Mouse (Mus musculus): ENCODE results near the gene Ccr1. TPM values are rescaled to one million over a fixed set of nuclear protein-coding genes. Genes with fewer than 3 reads are reported as not detected.
"Not testable (repeated sequence)": the region's sequence is repeated elsewhere in the genome, so short reads cannot be mapped to it uniquely, and the experiment has no call there.

Ccr1 gene
- polyA plus RNA-seq, 1 experiment from 2014 or later, result 2.2 TPM

GRCm38 (mm10) chr9:123981909-123982308, 13.4 kb upstream of the Ccr1 start:
- H3K9me3 ChIP-seq, result no peaks in the 10 kb centered on the region
- no peak overlapping the region for H3K27ac ChIP-seq
- H3K4me2 ChIP-seq (replicated peaks), result no peak overlapping the region
- no peak for ATAC-seq (ENCODE audit: low FRiP score, low read depth)
- no peak overlapping the region for H3K9ac ChIP-seq
- no peaks in the 10 kb centered on the region for H3K36me3 ChIP-seq
- no peaks in the 10 kb centered on the region for H3K4me1 ChIP-seq
- H3K27me3 ChIP-seq, result no peaks in the 10 kb centered on the region
- WGBS, result 72% methylated on average over 4 of the region's 4 CpGs
- H3K4me3 ChIP-seq, result no peak overlapping the region

- not testable (repeated sequence) for H3K4me3 ChIP-seq; H3K4me1 ChIP-seq; H3K27ac ChIP-seq; H3K36me3 ChIP-seq; H3K9ac ChIP-seq; H3K27me3 ChIP-seq; H3K9me3 ChIP-seq; H3K4me2 ChIP-seq (replicated peaks); ATAC-seq (ENCODE audit: low FRiP score, low read depth)
- no CpG with 5 or more reads among the region's 3 CpGs for WGBS
These were observed 12.5 kb upstream of the Ccr1 start for GRCm38 (mm10) chr9:123980858-123981475.

- ATAC-seq (ENCODE audit: low FRiP score, low read depth), result no peak
- Histone ChIP-seq H3K4me3 (no peak within 1 kb of the TSS), H3K9ac (no peak within 1 kb of the TSS), H3K27ac (no peak within 1 kb of the TSS), H3K9me3 (no peaks in the 10 kb centered on the region), H3K27me3 (no peaks in the 10 kb centered on the region), H3K36me3 (no peaks in the 10 kb centered on the region), H3K4me1 (no peaks in the 10 kb centered on the region), H3K4me2 (replicated peaks) (no peak within 1 kb of the TSS)
- WGBS, result 79% methylated on average over 1 of the region's 1 CpGs
These were observed 9.8 kb upstream of the Ccr1 start, which contains the start of gene Ccr1l1 for GRCm38 (mm10) chr9:123978308-123978707. Gene Ccr1l1 (minus strand): TSS chr9:123978408.

- H3K9me3 ChIP-seq, result no peaks in the 10 kb centered on the region
- WGBS, result 81% methylated on average over 9 of the region's 9 CpGs
- no peak overlapping the region for H3K27ac ChIP-seq
- H3K4me2 ChIP-seq (replicated peaks), result no peak overlapping the region
- H3K27me3 ChIP-seq, result no peaks in the 10 kb centered on the region
- no peak overlapping the region for H3K4me3 ChIP-seq
- ATAC-seq (ENCODE audit: low FRiP score, low read depth), result no peak
- H3K4me1 ChIP-seq, result no peaks in the 10 kb centered on the region
- H3K36me3 ChIP-seq, result no peaks in the 10 kb centered on the region
- no peak overlapping the region for H3K9ac ChIP-seq
These were observed 8.6 kb upstream of the Ccr1 start for GRCm38 (mm10) chr9:123976876-123977663.

GRCm38 (mm10) chr9:123975630-123976029, 7.1 kb upstream of the Ccr1 start:
- Histone ChIP-seq H3K4me1 (no peaks in the 10 kb centered on the region), H3K9ac (no peak overlapping the region), H3K9me3 (no peaks in the 10 kb centered on the region), H3K4me2 (replicated peaks) (no peak overlapping the region), H3K4me3 (no peak overlapping the region), H3K36me3 (no peaks in the 10 kb centered on the region), H3K27ac (no peak overlapping the region), H3K27me3 (no peaks in the 10 kb centered on the region)
- 70% methylated on average over 2 of the region's 2 CpGs for WGBS
- ATAC-seq (ENCODE audit: low FRiP score, low read depth), result no peak

GRCm38 (mm10) chr9:123966858-123967495, 1.5 kb downstream of the Ccr1 start:
- ATAC-seq (ENCODE audit: low FRiP score, low read depth); H3K27ac ChIP-seq; H3K9ac ChIP-seq; H3K4me1 ChIP-seq; H3K4me3 ChIP-seq; H3K9me3 ChIP-seq; H3K4me2 ChIP-seq (replicated peaks); H3K36me3 ChIP-seq; H3K27me3 ChIP-seq: not testable (repeated sequence)
- WGBS, result 93% methylated on average over 1 of the region's 4 CpGs

GRCm38 (mm10) chr9:123964776-123965175, 3.7 kb downstream of the Ccr1 start:
- Histone ChIP-seq H3K36me3 (no peaks in the 10 kb centered on the region), H3K9me3 (no peaks in the 10 kb centered on the region), H3K9ac (no peak overlapping the region), H3K4me3 (no peak overlapping the region), H3K4me1 (no peaks in the 10 kb centered on the region), H3K27ac (no peak overlapping the region), H3K27me3 (no peaks in the 10 kb centered on the region), H3K4me2 (replicated peaks) (no peak overlapping the region)
- ATAC-seq (ENCODE audit: low FRiP score, low read depth), result no peak
- WGBS, result 76% methylated on average over 3 of the region's 3 CpGs

- no peak for ATAC-seq (ENCODE audit: low FRiP score, low read depth)
- H3K27me3 ChIP-seq, result no peaks in the 10 kb centered on the region
- no peak overlapping the region for H3K27ac ChIP-seq
- H3K4me3 ChIP-seq, result no peak overlapping the region
- H3K36me3 ChIP-seq, result no peaks in the 10 kb centered on the region
- H3K9ac ChIP-seq, result no peak overlapping the region
- no peaks in the 10 kb centered on the region for H3K9me3 ChIP-seq
- H3K4me1 ChIP-seq, result no peaks in the 10 kb centered on the region
- H3K4me2 ChIP-seq (replicated peaks), result no peak overlapping the region
- 84% methylated on average over 1 of the region's 1 CpGs for WGBS
These were observed 8.3 kb downstream of the Ccr1 start for GRCm38 (mm10) chr9:123960161-123960560.

GRCm38 (mm10) chr9:123957911-123958413, 10.5 kb downstream of the Ccr1 start:
- Histone ChIP-seq H3K9ac (no peak overlapping the region), H3K27me3 (no peaks in the 10 kb centered on the region), H3K9me3 (no peaks in the 10 kb centered on the region), H3K4me3 (no peak overlapping the region), H3K4me2 (replicated peaks) (no peak overlapping the region), H3K27ac (no peak overlapping the region), H3K36me3 (no peaks in the 10 kb centered on the region), H3K4me1 (no peaks in the 10 kb centered on the region)
- no peak for ATAC-seq (ENCODE audit: low FRiP score, low read depth)
- 78% methylated on average over 3 of the region's 3 CpGs for WGBS

GRCm38 (mm10) chr9:123956892-123957291, 11.6 kb downstream of the Ccr1 start:
- Histone ChIP-seq H3K27ac (no peak overlapping the region), H3K9ac (no peak overlapping the region), H3K27me3 (no peaks in the 10 kb centered on the region), H3K4me3 (no peak overlapping the region), H3K4me2 (replicated peaks) (no peak overlapping the region), H3K4me1 (no peaks in the 10 kb centered on the region), H3K9me3 (no peaks in the 10 kb centered on the region), H3K36me3 (no peaks in the 10 kb centered on the region)
- 62% methylated on average over 1 of the region's 1 CpGs for WGBS
- no peak for ATAC-seq (ENCODE audit: low FRiP score, low read depth)

GRCm38 (mm10) chr9:123953551-123953950, 14.9 kb downstream of the Ccr1 start:
- ATAC-seq (ENCODE audit: low FRiP score, low read depth), result no peak
- H3K4me2 ChIP-seq (replicated peaks), result no peak overlapping the region
- no peaks in the 10 kb centered on the region for H3K9me3 ChIP-seq
- no peaks in the 10 kb centered on the region for H3K27me3 ChIP-seq
- no peak overlapping the region for H3K9ac ChIP-seq
- H3K36me3 ChIP-seq, result no peaks in the 10 kb centered on the region
- no peak overlapping the region for H3K4me3 ChIP-seq
- 72% methylated on average over 2 of the region's 2 CpGs for whole genome bisulfite sequencing
- H3K27ac ChIP-seq, result no peak overlapping the region
- H3K4me1 ChIP-seq, result no peaks in the 10 kb centered on the region

GRCm38 (mm10) chr9:123951176-123951575, 17.3 kb downstream of the Ccr1 start:
- no peak overlapping the region for H3K4me2 ChIP-seq (replicated peaks)
- H3K27ac ChIP-seq, result no peak overlapping the region
- ATAC-seq (ENCODE audit: low FRiP score, low read depth), result no peak
- WGBS, result 94% methylated on average over 1 of the region's 1 CpGs
- H3K4me1 ChIP-seq, result no peaks in the 10 kb centered on the region
- H3K36me3 ChIP-seq, result no peaks in the 10 kb centered on the region
- H3K9ac ChIP-seq, result no peak overlapping the region
- no peaks in the 10 kb centered on the region for H3K27me3 ChIP-seq
- no peak overlapping the region for H3K4me3 ChIP-seq
- no peaks in the 10 kb centered on the region for H3K9me3 ChIP-seq

Data from limb, embryonic 13.5 days (tissue).